Mouse (Mus musculus) stomach, embryonic 15.5 days (tissue): Measurements from ENCODE around the gene Iapp. TPM values are rescaled to one million over a fixed set of nuclear protein-coding genes. Genes with fewer than 3 reads are reported as not detected.
A peak's percentile ranks its signal among the peaks of the same experiment; 100 is the strongest.
"Not testable (repeated sequence)": the region's sequence is repeated elsewhere in the genome, so short reads cannot be mapped to it uniquely, and the experiment has no call there.

Experiments
- ATAC-seq: fragments of 200-750 bp; cut with Nextera tagmentation; 2 replicates; pipeline ENCODE4 v1.8.0; 2017; ENCODE audit warnings: low read depth, moderate number of reproducible peaks, moderate TSS enrichment; ENCODE audit not compliant: insufficient read depth, low FRiP score
- H3K27ac ChIP-seq: fragments of 300-500 bp; sonication (generic); 2 replicates; pipeline ENCODE4 v1.5.1; 2015; ENCODE audit warnings: mild to moderate bottlenecking, inconsistent platforms
- H3K27me3 ChIP-seq: fragments of 300-500 bp; sonication (generic); replicated peaks from 2 replicates; pipeline ENCODE4 v1.6.1; 2015; ENCODE audit warnings: inconsistent platforms
- H3K36me3 ChIP-seq: fragments of 300-500 bp; sonication (generic); 2 replicates; pipeline ENCODE4 v1.6.1; 2015; ENCODE audit warnings: inconsistent platforms
- H3K4me1 ChIP-seq: fragments of 300-500 bp; sonication (generic); 2 replicates; pipeline ENCODE4 v1.6.1; 2015; ENCODE audit warnings: inconsistent platforms
- H3K4me2 ChIP-seq: fragments of 300-500 bp; sonication (generic); 2 replicates; pipeline ENCODE4 v1.6.1; 2015; ENCODE audit warnings: mild to moderate bottlenecking, inconsistent platforms
- H3K4me3 ChIP-seq: fragments of 300-500 bp; sonication (generic); replicated peaks from 2 replicates; pipeline ENCODE4 v1.5.1; 2015; ENCODE audit warnings: inconsistent platforms
- H3K9ac ChIP-seq: fragments of 300-500 bp; sonication (generic); 2 replicates; pipeline ENCODE4 v1.6.1; 2015; ENCODE audit warnings: inconsistent platforms
- H3K9me3 ChIP-seq: fragments of 300-500 bp; sonication (generic); 2 replicates; pipeline ENCODE4 v1.6.1; 2016; ENCODE audit warnings: inconsistent platforms
- WGBS: fragments of 180-500 bp; shearing (Covaris S2); methylation state at CpG from one replicate; pipeline ENCODE4 v1.1.7; 2015; 5-methylcytosine and 5-hydroxymethylcytosine counted together
- polyA plus RNA-seq: library from polyadenylated mRNA; unstranded; fragments of >200 nt; fragmentation: Nextera tagmentation; extraction: Ambion mirVana; gene quantifications from 2 replicates; pipeline ENCODE4 v1.2.1, GENCODE M21; 2015

Gene Iapp
- polyA plus RNA-seq = 103 and 119 TPM in 2 replicates

DNA sequence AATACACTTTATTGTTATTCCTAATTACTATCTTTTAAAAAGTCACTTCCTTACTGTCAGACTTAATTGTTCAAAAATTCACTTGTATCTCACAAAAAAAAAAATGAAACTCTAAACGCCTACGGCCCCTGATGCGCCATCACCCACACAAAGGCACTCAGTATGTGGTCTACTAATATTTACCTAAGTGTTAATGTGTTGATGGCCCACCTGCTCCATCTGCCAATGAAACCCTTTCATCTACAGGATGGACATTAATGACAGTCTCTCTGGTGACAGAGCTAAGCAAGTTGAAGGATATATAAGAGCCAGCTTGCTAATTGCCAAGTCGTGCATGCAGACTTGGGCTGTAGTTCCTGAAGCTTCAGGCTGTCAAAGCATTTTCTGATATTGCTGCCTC, at the start of gene Iapp:
Iapp (plus strand) TSS at position 326 of the 400 bp plus-strand sequence.
- Histone ChIP-seq H3K9me3 (no peaks in the 10 kb centered on the region), H3K4me2 (no peak within 1 kb of the TSS), H3K27me3 (no peaks in the 10 kb centered on the region), H3K36me3 (no peaks in the 10 kb centered on the region), H3K4me1 (no peaks in the 10 kb centered on the region), H3K27ac (no peak within 1 kb of the TSS), H3K9ac (no peak within 1 kb of the TSS), H3K4me3 (no peak within 1 kb of the TSS)
- 45% methylated on average over 4 of the region's 4 CpGs for WGBS
- ATAC-seq = no peak

DNA sequence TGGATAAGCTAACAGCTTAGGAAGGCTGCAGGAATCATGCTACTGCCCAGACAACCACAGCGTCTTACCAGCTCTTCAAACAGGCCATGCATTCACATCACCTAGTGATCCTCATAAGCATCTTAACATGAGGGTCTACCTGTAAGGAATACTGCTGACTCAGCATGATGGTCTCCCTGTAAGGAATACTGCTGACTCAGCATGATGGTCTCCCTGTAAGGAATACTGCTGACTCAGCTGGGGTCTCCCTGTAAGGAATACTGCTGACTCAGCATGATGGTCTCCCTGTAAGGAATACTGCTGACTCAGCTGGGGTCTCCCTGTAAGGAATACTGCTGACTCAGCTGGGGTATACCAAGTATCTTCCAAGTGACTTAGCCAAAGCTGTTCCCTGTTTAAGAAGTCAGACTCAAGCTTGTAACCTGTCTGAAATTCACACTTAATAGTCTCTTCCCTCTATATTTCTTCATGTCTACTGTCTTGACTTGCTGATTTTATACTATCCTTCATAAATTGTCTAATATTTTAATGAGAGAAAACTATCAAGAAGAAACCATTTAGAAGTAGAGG, 47.4 kb upstream of the Iapp start:
- H3K9ac ChIP-seq, H3K4me1 ChIP-seq, ATAC-seq, H3K27me3 ChIP-seq, H3K4me2 ChIP-seq, H3K27ac ChIP-seq, H3K9me3 ChIP-seq, H3K4me3 ChIP-seq, H3K36me3 ChIP-seq: not testable (repeated sequence)
- WGBS = 91% methylated on average over 1 of the region's 1 CpGs

- H3K4me1 ChIP-seq = no peaks in the 10 kb centered on the region
- no peak overlapping the region for H3K27ac ChIP-seq
- H3K4me3 ChIP-seq = no peak overlapping the region
- no peak overlapping the region for H3K9ac ChIP-seq
- ATAC-seq = no peak
- no peaks in the 10 kb centered on the region for H3K36me3 ChIP-seq
- H3K9me3 ChIP-seq = no peaks in the 10 kb centered on the region
- 10% methylated on average over 4 of the region's 4 CpGs for WGBS
- H3K27me3 ChIP-seq = no peaks in the 10 kb centered on the region
- no peak overlapping the region for H3K4me2 ChIP-seq
Observed at GRCm38 (mm10) chr6:142275721-142276442, 22.3 kb upstream of the Iapp start.

DNA sequence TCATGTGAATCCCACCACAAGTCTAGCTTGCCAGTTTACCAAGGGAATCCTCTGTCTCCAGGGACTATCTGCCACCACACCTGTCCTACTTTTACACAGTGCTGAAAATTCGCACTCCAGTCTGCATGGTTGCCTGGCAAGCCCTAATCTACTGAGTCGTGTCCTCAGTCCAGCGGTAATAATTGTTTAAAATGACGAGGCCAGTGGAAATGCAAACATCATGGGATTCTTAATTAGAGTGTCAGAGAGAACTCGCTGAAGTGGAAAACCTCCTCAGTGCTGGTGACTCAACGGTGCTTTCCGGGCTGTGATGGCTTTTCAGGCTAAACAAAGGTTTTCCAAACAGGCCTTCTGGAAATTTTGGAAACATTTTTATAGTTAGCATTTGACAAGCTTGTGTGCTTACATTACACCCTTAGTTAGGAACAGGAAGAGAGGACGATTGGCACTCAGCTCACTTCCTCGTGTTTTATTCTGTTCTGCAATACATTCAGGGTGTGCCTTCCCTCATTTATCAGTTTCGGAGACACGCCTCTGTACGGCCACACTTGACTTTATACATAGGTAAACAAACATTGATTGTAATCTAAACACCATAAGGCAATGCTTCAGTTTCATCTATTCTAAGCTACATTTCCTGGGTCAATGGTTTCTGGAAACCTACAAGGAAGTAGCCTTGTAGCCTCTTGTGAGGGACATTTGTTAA, 8.7 kb upstream of the Iapp start:
- Histone ChIP-seq H3K4me1 (no peaks in the 10 kb centered on the region), H3K27ac (no peak overlapping the region), H3K4me3 (no peak overlapping the region), H3K9me3 (no peaks in the 10 kb centered on the region), H3K27me3 (no peaks in the 10 kb centered on the region), H3K36me3 (no peaks in the 10 kb centered on the region), H3K4me2 (no peak overlapping the region), H3K9ac (no peak overlapping the region)
- WGBS = 56% methylated on average over 12 of the region's 12 CpGs
- ATAC-seq = peak; percentile 50; the same call in 1 of the 2 replicates

DNA sequence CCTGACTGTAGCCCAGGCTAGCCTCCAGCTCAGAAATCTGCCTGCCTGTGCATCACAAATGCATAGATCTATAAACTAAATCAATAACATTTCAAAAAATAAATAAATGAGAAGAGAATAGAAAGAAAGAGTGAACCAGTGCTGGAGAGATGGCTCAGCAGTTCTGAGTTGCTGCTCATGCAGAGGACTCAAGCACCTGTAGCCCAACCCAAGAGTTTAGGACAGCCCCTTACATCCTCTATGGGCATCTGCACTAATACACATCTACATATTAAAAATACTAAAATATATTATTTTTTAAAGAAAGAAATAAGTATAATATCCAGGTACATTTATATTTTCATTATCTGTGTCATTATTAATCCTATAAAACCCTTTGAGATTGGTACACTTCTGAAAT, 6.9 kb downstream of the Iapp start:
- no peaks in the 10 kb centered on the region for H3K9me3 ChIP-seq
- no peak overlapping the region for H3K4me2 ChIP-seq
- no peaks in the 10 kb centered on the region for H3K4me1 ChIP-seq
- no peak overlapping the region for H3K27ac ChIP-seq
- H3K36me3 ChIP-seq = no peaks in the 10 kb centered on the region
- no peak overlapping the region for H3K4me3 ChIP-seq
- H3K9ac ChIP-seq = no peak overlapping the region
- H3K27me3 ChIP-seq = no peaks in the 10 kb centered on the region
- ATAC-seq = no peak

DNA sequence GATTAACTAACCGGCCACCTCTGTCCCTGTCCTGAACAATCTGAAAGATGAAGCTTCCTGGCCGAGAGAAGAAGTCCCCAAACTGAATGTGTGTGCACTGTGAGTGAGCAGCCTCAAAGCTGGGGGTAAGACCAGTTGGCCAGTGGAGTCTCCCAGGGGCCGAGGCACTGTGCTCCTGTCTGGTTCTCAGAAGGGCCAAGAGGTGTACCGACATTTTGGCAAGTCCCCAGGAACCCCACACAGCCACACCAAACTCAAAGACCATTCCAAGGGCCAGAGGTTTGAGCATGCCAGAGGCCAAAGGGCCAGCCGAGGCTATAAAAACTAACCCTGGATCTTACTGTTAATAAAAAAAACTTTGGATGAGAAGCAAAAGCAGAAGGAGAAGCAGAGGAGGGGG, 16.1 kb downstream of the Iapp start:
- Histone ChIP-seq H3K9ac (no peak overlapping the region), H3K4me2 (no peak overlapping the region), H3K27ac (no peak overlapping the region), H3K36me3 (no peaks in the 10 kb centered on the region), H3K27me3 (no peaks in the 10 kb centered on the region), H3K9me3 (no peaks in the 10 kb centered on the region), H3K4me1 (no peaks in the 10 kb centered on the region), H3K4me3 (no peak overlapping the region)
- no peak for ATAC-seq
- WGBS = 77% methylated on average over 5 of the region's 5 CpGs

DNA sequence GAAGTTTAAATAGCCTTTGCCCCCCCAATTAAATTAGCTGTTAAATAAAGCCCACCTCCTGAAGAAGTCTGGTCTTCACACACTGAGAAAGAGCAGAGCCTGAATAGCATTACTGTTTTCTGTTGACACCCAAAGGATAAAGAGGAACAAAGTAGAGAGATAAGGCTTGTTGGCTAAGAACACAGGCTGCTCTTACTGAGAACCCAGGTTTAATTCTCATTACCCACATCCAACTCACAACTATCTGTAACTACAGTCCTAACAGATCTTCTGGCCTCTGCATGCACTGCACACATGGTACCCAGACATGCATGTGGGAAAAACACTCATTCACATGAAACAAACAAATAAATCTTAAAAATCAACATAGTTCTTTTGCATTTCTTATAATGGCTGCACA, 18.9 kb downstream of the Iapp start:
- Histone ChIP-seq H3K27me3 (no peaks in the 10 kb centered on the region), H3K9me3 (no peaks in the 10 kb centered on the region), H3K9ac (no peak overlapping the region), H3K4me3 (no peak overlapping the region), H3K36me3 (no peaks in the 10 kb centered on the region), H3K4me1 (no peaks in the 10 kb centered on the region), H3K4me2 (no peak overlapping the region), H3K27ac (no peak overlapping the region)
- ATAC-seq = no peak

DNA sequence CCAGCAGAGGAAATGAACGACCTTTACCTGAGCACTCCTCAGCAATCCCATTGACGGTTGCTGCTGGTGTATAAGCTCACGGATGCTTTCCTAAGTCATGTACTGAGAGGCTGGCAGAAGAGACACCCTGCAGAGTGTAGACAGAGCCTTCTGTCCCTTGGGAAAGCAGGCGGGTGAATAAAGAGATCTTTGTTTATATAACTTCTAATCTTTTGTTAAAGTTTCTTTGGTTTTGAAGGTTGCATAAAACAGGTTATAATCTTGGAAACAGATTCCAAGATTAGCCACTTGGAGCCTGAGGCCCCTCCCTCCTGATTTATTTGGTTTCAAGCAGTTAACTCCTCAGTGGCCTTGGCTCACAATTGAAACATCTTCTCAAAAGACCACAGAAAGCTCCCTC, 24.7 kb downstream of the Iapp start, which contains the start of gene Slco1a5:
Slco1a5 (minus strand) TSS at position 101 of the 400 bp plus-strand sequence.
- Histone ChIP-seq H3K9me3 (no peaks in the 10 kb centered on the region), H3K4me2 (no peak within 1 kb of the TSS), H3K4me3 (no peak within 1 kb of the TSS), H3K27ac (no peak within 1 kb of the TSS), H3K36me3 (no peaks in the 10 kb centered on the region), H3K27me3 (no peaks in the 10 kb centered on the region), H3K9ac (no peak within 1 kb of the TSS), H3K4me1 (no peaks in the 10 kb centered on the region)
- 20% methylated on average over 4 of the region's 4 CpGs for WGBS
- ATAC-seq = no peak

GRCm38 (mm10) chr6:142326598-142326997, 28.4 kb downstream of the Iapp start:
- H3K27ac ChIP-seq = no peak overlapping the region
- no peak overlapping the region for H3K4me3 ChIP-seq
- no peaks in the 10 kb centered on the region for H3K9me3 ChIP-seq
- no peaks in the 10 kb centered on the region for H3K36me3 ChIP-seq
- no peak overlapping the region for H3K4me2 ChIP-seq
- H3K27me3 ChIP-seq = no peaks in the 10 kb centered on the region
- ATAC-seq = no peak
- no peak overlapping the region for H3K9ac ChIP-seq
- 69% methylated on average over 3 of the region's 3 CpGs for WGBS
- no peaks in the 10 kb centered on the region for H3K4me1 ChIP-seq

- ATAC-seq = no peak
- H3K9me3 ChIP-seq = no peaks in the 10 kb centered on the region
- no peak overlapping the region for H3K4me3 ChIP-seq
- H3K36me3 ChIP-seq = no peaks in the 10 kb centered on the region
- no peak overlapping the region for H3K9ac ChIP-seq
- WGBS = 64% methylated on average over 1 of the region's 1 CpGs
- no peak overlapping the region for H3K27ac ChIP-seq
- no peaks in the 10 kb centered on the region for H3K4me1 ChIP-seq
- H3K4me2 ChIP-seq = no peak overlapping the region
- no peaks in the 10 kb centered on the region for H3K27me3 ChIP-seq
Observed at GRCm38 (mm10) chr6:142329201-142329600, 31.0 kb downstream of the Iapp start.

GRCm38 (mm10) chr6:142338961-142339360, 40.7 kb downstream of the Iapp start:
- 65% methylated on average over 2 of the region's 2 CpGs for WGBS
- no peaks in the 10 kb centered on the region for H3K36me3 ChIP-seq
- no peak overlapping the region for H3K4me2 ChIP-seq
- no peak overlapping the region for H3K9ac ChIP-seq
- no peak overlapping the region for H3K4me3 ChIP-seq
- H3K27ac ChIP-seq = no peak overlapping the region
- ATAC-seq = no peak
- H3K4me1 ChIP-seq = no peaks in the 10 kb centered on the region
- H3K27me3 ChIP-seq = no peaks in the 10 kb centered on the region
- H3K9me3 ChIP-seq = no peaks in the 10 kb centered on the region

DNA sequence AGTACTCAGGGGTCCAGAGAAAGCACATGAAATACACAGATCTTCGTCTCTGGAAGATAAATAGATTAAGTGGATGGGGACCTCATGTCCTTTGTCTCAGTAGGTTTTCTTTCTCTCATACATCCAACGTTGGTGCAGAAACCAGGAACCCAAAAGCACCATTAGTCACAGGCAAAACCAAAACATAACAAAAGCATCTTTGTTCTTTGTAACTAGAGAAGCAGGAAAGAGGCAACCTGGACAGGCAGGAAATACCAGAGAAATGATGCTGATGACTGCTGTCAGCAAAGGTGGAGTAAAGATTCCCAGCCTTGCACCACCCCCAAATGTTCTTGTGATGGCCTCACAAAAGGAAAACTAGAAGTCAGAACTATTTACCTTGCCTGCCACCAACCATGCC, 41.4 kb downstream of the Iapp start:
- no peaks in the 10 kb centered on the region for H3K27me3 ChIP-seq
- H3K4me1 ChIP-seq = no peaks in the 10 kb centered on the region
- H3K4me3 ChIP-seq = no peak overlapping the region
- H3K9me3 ChIP-seq = no peaks in the 10 kb centered on the region
- H3K36me3 ChIP-seq = no peaks in the 10 kb centered on the region
- ATAC-seq = no peak
- no peak overlapping the region for H3K4me2 ChIP-seq
- no peak overlapping the region for H3K9ac ChIP-seq
- H3K27ac ChIP-seq = no peak overlapping the region
- WGBS = 25% methylated on average over 2 of the region's 2 CpGs
